Comparison of ENCODE assay signal across 24 mouse cellular contexts in the genomic region with DNA sequence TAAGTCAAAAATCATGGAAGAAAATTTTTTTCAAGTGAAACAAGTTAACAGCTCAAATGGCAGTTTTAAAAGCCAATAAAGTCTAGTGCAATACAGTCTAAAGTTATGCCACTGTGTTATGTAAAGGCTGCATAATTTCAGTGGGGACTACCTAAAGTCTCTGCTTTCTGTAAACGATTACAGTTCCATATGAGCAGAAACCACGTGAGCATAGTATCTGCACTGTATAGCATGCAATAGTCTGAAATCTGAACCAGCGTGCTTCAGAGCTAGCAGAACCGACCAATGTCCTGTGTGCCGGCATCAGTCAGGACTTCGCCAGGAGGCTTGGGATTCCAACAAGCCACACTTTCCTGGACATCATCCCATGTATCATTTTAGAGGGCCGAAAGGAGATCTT.
DNase-seq lines count a peak whose midpoint lies in the region; ATAC-seq and TF ChIP-seq lines count a peak whose summit lies in the region.
"Had no signal": no experiment of that assay in that cellular context is flagged by ENCODE, and none has a peak within 500 bp of the region (broad histone marks: within the 10 kb centered on the region; RNA-seq: fewer than 3 reads in every experiment).

No protein-coding gene starts in this region.

- H3K4me2 ChIP-seq in limb, embryonic 13.5 days (replicated peaks): no peak overlapping the region
- no peak overlapping the region for H3K4me2 ChIP-seq in lung, postnatal 0 days (replicated peaks; ENCODE audit: low read depth, low read length)
- H3K4me2 ChIP-seq: embryonic facial prominence, embryonic 13.5 days; forebrain, embryonic 13.5 days; heart, embryonic 11.5 days; hindbrain, embryonic 13.5 days; intestine, embryonic 15.5 days had no signal

- no peak for TF ChIP-seq EP300 in lung, postnatal 0 days (IDR thresholded peaks at IDR 0.05)

- no peaks in the 10 kb centered on the region for H3K9me3 ChIP-seq in limb, embryonic 13.5 days
- no peaks in the 10 kb centered on the region for H3K9me3 ChIP-seq in lung, postnatal 0 days (ENCODE audit: low read length)
- H3K9me3 ChIP-seq: embryonic facial prominence, embryonic 13.5 days; forebrain, embryonic 10.5 days; forebrain, embryonic 13.5 days; hindbrain, embryonic 10.5 days; hindbrain, embryonic 13.5 days; intestine, embryonic 15.5 days had no signal

- intact Hi-C loops in heart, postnatal 14 days (cut with DNase I): no loop called here

- peak; percentile 70 for ATAC-seq in frontal cortex, adult (ENCODE audit: low TSS enrichment)
- peak; percentile 82 for ATAC-seq in limb, embryonic 13.5 days (ENCODE audit: low FRiP score, low read depth)
- ATAC-seq in lung, postnatal 0 days: no peak
- ATAC-seq: CD4-positive, CD25-positive, alpha-beta regulatory T cell, adult 4 months; forebrain, embryonic 13.5 days; forebrain, embryonic 16.5 days; hindbrain, embryonic 16.5 days; intestine, embryonic 15.5 days had no signal

- no peak overlapping the region for H3K4me3 ChIP-seq in limb, embryonic 13.5 days
- H3K4me3 ChIP-seq in lung, postnatal 0 days (ENCODE audit: low read depth, low read length): no peak overlapping the region
- H3K4me3 ChIP-seq: embryonic facial prominence, embryonic 13.5 days; forebrain, embryonic 10.5 days; forebrain, embryonic 13.5 days; hindbrain, embryonic 10.5 days; hindbrain, embryonic 13.5 days; intestine, embryonic 15.5 days had no signal

- H3K27ac ChIP-seq in limb, embryonic 13.5 days: no peak overlapping the region
- no peak overlapping the region for H3K27ac ChIP-seq in lung, postnatal 0 days (ENCODE audit: low read length)
- H3K27ac ChIP-seq: embryonic facial prominence, embryonic 13.5 days; forebrain, embryonic 10.5 days; forebrain, embryonic 13.5 days; hindbrain, embryonic 10.5 days; hindbrain, embryonic 13.5 days; intestine, embryonic 15.5 days had no signal

- no peak overlapping the region for H3K9ac ChIP-seq in limb, embryonic 13.5 days
- H3K9ac ChIP-seq in lung, postnatal 0 days (replicated peaks; ENCODE audit: low read depth): no peak overlapping the region
- H3K9ac ChIP-seq: embryonic facial prominence, embryonic 13.5 days; forebrain, embryonic 13.5 days; hindbrain, embryonic 13.5 days; intestine, embryonic 15.5 days had no signal

- H3K36me3 ChIP-seq in limb, embryonic 13.5 days: no peaks in the 10 kb centered on the region
- H3K36me3 ChIP-seq in lung, postnatal 0 days (ENCODE audit: insufficient read depth, low read length): no peaks in the 10 kb centered on the region
- H3K36me3 ChIP-seq: embryonic facial prominence, embryonic 13.5 days; forebrain, embryonic 10.5 days; hindbrain, embryonic 10.5 days; hindbrain, embryonic 13.5 days; intestine, embryonic 15.5 days had no signal

- WGBS in limb, embryonic 13.5 days: 61% methylated on average over 7 of the region's 7 CpGs
- 86% methylated on average over 7 of the region's 7 CpGs for WGBS in lung, postnatal 0 days

- TF ChIP-seq CTCF in lung, postnatal 0 days (IDR thresholded peaks at IDR 0.05): no peak

- peaks cover 10% of the 10 kb centered on the region for H3K4me1 ChIP-seq in limb, embryonic 13.5 days
- H3K4me1 ChIP-seq in lung, postnatal 0 days (ENCODE audit: insufficient read depth, low read depth, low read length): no peaks in the 10 kb centered on the region
- H3K4me1 ChIP-seq: forebrain, embryonic 10.5 days had no signal

- H3K27me3 ChIP-seq in limb, embryonic 13.5 days: no peaks in the 10 kb centered on the region
- no peaks in the 10 kb centered on the region for H3K27me3 ChIP-seq in lung, postnatal 0 days (replicated peaks; ENCODE audit: insufficient read depth, low read length)
- H3K27me3 ChIP-seq: embryonic facial prominence, embryonic 13.5 days; forebrain, embryonic 13.5 days; hindbrain, embryonic 13.5 days; intestine, embryonic 15.5 days had no signal

- DNase-seq in frontal cortex, postnatal 36 days (ENCODE audit: low spot score in 2 of 2): no peak
- peak; percentile 68 for DNase-seq in heart, adult 11 months
- no peak for DNase-seq in heart, postnatal 14 days
- no peak for DNase-seq in left cerebral cortex, adult 18-20 months (ENCODE audit: low spot score in 2 of 2)
- DNase-seq in lung, postnatal 0 days (ENCODE audit: low spot score): no peak
- DNase-seq: adrenal gland, adult 2 months; adrenal gland, postnatal 14 days; cerebellum, adult 11 months; cerebellum, adult 9-11 months; cerebellum, postnatal 25 days; gastrocnemius, postnatal 25 days; heart, postnatal 36 days had no signal
